Mouse (Mus musculus): ENCODE measurements around the gene Acsm5. TPM values are rescaled to one million over a fixed set of nuclear protein-coding genes. Genes with fewer than 3 reads are reported as not detected.
A peak's percentile ranks its signal among the peaks of the same experiment; 100 is the strongest.

The Acsm5 gene
- total RNA-seq (2021) = under 1 TPM; 0.38 to 0.55 TPM

DNA sequence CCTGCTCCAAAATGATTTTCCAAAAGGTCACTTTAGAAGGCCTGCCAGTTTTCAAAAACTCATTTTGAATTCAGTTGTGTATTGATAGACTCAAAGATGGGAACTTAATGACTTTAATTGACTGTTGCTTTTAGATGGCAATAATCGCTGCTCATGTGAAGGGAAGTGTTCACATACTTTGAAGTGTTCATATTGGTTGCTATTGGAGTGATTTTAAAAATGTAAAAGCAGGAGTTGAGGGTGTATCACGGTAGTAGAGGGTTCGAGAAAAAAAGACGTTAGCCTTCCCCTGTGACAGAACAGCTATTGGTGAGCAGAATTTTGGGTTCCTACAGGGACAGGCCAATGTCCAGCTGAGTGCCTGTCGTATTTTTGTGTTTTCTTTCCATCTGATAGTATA, at the start of gene Acsm5:
Acsm5 (plus strand) TSS at position 301 of the 400 bp plus-strand sequence.
- no peak for DNase-seq
- intact Hi-C loops (cut with DNase I) = loop anchor here (10.0 kb wide), 3 partner anchors 156 to 754 kb away; no protein-coding TSS in a partner anchor

DNA sequence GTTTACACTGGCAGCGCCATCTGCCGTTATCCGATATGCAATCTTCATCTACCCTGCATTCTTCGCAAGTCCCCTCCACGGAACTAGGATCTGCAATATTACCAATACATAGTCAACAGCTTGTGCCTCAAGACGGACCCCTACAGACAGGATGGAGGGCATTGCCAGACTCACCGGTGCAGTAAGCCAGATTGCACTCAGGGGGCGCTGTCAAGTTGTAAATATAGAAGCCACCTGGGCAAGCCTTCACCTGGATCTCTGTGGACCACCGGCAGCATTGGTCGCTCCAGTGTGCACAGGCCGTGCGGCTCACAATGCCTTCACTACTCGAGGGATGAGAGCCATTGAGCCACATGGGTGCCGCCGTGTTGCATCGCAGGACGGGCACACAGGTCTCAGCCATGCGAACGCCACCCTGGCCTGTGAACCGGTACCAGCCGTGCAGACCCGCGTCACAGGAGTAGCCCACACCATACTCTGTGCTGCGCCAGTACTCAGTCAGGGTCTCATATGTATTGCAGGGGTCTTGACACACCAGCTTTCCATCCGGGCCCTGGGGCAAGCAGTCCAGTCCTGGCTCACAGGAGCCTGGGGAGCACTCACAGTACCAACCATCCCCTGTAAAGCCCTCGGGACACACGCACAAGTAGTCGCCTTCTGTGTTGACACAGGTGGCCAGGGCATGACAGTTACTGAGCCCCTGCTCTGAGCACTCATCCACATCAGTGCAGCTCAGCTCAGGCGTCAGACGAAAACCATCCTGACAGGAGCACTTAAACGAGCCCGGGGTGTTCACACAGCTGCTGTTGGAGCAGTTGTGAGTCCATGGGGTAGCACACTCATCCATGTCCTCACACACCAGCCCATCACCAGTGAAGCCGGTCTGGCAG, 42.5 kb upstream of the Acsm5 start:
- intact Hi-C loops (cut with DNase I) = no loop called here
- DNase-seq = no peak

DNA sequence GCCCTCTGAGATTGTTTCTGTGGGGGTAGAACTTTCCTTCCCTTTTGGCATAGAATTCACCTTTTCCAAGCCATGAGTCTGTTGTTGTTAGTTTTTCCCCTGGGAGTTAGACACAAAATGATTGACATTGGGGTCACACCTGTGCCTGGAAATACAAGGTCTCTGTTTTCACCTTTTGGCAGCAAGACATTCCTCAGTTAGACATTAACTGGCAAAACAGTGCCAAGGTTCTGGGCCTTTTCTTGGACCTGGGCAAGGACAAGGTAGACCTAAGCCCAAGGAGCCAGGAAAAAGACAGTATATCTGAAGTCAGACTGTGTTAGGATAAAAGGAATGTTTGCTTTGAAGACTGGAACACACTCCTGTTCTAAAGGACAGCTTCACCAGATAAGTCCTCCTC, 40.0 kb upstream of the Acsm5 start, which contains the start of gene Umod:
Umod (minus strand) TSS at position 27 of the 400 bp plus-strand sequence.
- intact Hi-C loops (cut with DNase I) = no loop called here
- no peak for DNase-seq

DNA sequence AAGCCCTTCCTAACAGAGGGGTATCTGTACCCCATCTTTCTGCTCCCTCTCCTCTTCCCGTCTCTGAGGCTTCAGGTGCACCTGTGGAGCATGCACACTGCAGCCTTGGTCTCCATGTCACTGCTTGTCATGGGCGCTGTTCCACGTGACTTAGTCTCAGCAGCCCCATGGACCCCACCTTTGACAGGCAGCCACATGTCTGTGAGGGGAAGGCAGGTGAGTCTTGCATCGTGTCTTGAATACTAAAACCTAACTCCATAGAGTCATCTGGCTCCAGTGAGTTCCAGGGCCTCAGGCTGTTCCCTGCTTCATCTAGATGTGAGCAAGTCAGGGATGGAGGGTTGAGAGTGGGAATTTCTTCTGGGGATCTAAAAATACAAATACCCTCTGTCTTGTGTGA, 35.1 kb upstream of the Acsm5 start:
- DNase-seq = no peak
- intact Hi-C loops (cut with DNase I) = no loop called here

DNA sequence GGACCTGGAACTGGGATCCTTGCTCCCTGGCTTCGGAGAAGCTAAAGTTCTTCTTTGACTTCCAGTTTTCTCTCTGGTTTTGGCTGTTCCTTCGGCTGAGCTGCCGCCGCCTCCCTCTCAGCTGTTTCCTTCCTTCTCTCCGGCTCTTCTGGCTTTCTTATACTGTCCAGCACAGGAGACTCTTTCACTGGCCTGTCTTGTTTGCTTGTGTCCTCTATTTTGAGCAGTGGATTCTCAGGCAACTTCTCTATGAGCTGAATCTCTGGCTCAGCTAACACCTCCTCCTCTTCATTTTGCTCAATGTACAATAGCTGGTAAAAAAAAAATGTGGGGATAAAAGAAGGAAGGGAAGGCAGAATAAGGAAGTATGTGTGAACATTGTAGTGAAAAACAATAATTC, 32.6 kb upstream of the Acsm5 start:
- DNase-seq = no peak
- intact Hi-C loops (cut with DNase I) = no loop called here

DNA sequence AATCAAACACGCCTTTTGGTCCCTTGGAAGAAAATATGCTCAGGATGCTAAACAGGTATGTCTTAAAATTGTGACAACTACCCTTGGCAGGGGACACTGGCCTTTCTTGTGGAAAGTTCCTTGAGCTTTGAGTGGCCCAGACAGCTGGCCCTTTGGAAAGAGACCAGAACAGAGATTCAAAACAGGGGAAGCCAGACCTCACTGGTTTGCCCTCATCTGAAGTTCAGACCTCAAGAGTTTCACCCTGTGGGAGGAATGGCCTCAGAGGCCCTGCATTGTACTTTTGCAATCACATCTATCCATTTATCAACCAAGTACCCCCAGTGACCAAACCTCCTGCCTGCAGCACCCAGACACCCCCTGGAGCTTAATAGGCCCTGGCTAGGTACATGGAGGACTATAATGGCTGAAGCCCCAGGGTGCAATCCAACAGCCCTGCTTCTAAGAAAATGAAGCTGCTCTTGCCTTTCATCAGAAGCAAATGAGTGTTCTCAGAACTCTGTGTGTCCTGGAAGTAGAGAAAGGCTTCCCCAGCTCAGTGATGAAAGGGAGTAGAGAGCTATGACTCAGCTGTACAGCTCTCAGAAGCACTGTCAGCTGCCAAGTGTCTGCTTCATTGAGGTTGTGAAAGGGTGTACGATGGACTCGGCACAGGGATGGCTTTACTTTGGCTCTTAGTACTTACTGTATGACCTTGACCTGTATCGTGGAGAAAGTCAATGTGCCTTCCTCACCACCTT, 29.1 kb upstream of the Acsm5 start:
- DNase-seq = no peak
- intact Hi-C loops (cut with DNase I) = no loop called here

DNA sequence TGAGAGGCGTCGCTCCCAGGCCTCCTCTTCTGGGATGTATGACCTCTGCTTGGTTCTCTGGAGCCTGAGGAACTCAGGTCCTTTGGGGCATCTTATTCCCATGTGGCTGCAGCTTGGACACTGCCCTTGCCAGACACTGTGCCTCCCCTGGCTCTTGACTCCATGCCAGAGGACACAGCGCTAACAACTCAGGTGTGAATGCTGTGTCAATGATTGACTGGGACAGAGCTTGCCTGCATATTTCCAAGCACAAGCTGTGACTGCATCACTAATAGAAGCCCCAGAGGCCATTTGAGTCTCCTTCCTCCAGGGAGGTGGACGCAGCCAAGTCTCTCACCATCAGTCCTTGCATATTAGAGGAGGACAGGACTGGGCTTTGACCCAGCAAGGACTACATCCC, 8.1 kb upstream of the Acsm5 start:
- no peak for DNase-seq
- intact Hi-C loops (cut with DNase I) = loop anchor here (10.0 kb wide), 3 partner anchors 164 to 746 kb away; no protein-coding TSS in a partner anchor

DNA sequence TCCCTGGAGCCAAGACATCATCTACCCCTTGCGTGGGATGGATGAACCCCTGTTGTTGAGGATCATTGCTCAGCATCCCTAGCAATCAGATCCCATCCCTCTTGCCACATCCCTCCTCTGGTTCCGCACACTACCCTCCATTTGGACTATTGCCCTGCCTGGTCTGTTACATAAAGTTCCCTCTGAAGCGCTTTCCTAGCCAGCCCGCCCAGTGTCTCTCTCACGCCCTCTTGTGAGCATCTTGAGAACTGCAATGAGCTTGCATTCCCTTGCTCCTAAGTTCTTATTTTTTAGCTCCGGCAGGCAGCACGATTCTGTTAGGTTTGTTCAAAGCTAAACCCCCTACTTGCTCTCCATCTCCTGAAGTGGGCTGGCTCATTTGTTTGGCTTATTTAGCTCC, 6.2 kb upstream of the Acsm5 start:
- peak in 1 of 2 experiments; percentile 26 for DNase-seq
- intact Hi-C loops (cut with DNase I) = loop anchor here (10.0 kb wide), 3 partner anchors 162 to 748 kb away; no protein-coding TSS in a partner anchor

DNA sequence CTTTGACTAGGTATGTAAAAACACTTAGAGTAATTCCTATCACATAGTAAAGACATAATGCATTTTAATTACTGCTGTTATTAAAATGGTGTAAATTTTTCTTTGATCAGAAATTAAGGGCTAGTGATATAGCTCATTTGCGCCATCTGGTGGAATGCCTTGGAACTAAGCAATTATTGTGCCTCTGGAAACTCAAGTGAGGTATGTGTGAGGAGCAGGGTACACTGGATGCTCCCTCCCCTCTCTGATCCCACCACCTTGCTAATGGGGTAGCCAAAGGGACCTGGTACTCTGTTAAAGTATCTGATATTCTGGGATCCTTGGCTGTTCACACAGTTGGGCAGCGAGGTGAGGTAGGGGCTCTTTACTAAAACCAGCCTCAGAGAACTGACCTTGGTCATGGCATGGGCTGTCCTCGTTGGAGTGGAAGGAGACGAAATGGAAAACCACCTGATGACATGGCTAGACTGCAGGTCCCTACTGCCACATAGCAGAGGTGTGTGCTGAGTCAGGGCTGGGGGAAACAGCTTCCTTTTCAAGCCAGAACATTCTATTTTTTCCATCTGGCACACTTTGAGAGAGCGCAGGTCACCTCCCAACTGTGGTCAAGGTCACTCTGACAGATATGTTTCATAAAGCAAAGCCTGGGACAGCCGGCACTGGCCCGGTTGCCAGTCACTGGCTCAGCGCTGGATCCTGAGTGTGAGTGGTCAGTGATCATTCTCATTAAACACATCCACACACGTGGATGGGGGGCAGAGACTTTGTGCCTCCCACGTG, 3.6 kb upstream of the Acsm5 start:
- peak; percentile 25 to 62 for DNase-seq
- intact Hi-C loops (cut with DNase I) = loop anchor here (10.0 kb wide), 3 partner anchors 159 to 751 kb away; no protein-coding TSS in a partner anchor

DNA sequence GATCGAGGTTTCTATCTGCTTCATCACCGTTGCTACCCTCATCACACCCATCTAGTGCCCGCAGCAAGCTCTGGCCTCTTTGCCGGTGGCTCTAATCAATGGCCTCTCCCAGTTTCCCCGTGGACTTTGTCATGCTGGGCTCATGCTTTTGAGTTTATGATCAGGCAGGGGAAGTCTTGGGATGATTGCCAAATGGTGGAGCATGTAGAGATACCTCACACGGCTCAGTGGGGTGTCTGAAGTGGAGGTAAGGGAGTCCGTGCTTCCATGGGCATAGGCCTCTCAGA, 3.0 kb upstream of the Acsm5 start:
- intact Hi-C loops (cut with DNase I) = loop anchor here (10.0 kb wide), 3 partner anchors 159 to 751 kb away; no protein-coding TSS in a partner anchor
- DNase-seq = no peak

DNA sequence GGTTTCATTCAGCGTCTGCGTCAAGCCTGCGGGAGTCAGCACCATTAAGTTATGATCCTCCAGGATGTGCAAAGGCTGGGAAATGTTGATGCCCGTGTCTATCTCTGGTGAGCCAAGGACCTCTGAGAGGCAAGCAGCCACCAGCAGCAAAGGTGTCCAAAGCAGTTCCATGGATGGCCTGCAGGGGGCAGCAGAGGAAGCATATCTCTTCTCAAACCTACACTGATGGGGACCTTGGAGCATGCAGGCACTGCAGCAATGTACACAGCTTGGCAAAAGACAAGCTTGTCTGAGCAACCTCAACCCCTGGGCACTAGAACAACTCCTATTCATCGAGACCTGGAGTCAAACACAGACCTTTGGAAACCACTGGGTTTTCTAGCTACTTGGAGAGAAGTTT, 391 bp downstream of the Acsm5 start:
- intact Hi-C loops (cut with DNase I) = loop anchor here (10.0 kb wide), 3 partner anchors 155 to 755 kb away; no protein-coding TSS in a partner anchor
- peak; percentile 57 to 73 for DNase-seq

DNA sequence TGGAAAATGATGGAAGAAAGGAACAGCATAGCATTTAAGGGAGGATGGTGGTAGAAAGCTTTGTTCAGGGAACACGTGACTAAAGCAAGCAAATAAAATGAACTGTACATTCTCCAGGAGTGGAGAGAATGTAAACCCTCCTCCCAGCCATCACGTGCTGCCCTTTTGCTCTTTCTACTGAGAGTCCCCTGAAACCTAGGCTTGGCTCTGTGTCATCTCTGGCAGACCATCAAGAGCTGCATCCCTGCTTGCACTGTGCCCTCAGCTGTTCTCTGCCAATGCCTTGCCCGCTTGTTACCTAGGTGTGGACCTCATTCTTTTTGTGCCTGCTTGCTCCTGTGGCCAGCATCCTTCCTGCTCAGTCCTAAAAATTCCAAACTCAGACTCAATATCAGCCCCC, 2.6 kb downstream of the Acsm5 start:
- intact Hi-C loops (cut with DNase I) = no loop called here
- DNase-seq = no peak

DNA sequence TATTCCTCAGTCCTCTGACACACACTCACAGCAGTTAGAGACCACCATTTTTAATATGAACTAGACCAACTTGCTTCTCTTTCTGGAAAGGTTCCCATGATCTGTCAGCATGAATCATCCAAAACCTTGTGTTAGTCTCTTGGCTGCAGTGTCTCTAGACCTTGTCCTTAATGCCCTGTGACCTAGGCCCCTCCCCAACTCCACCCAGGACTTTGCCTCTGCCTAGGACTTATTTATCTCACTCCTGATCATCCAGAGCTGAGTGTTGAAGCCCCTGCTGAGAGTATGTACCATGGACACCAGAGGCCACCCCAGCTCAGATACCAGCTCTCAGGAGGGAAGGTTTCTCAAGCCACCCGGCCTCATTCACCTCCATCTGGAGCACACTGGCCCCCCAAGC, 3.1 kb downstream of the Acsm5 start:
- intact Hi-C loops (cut with DNase I) = no loop called here
- DNase-seq = no peak

DNA sequence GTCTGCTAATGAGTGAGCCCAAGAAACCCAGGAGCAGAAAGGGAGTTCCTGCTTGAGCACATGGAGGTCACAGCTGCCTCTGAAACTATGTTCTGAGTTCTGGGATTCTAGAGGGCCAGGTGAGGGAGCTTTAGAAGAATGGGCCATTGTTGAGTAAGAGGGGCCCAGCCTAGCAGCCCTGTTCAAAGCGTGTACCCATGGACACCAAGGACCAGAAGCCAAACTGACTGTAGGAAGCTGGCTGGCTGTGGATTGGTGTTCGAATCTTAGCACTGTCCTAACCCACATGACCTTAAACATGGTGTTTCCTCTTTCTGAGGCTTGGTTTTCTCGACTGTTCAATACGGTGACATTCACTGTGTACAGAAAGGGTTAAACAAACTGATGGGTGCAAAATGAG, 4.1 kb downstream of the Acsm5 start, which contains the start of gene Pdilt:
Pdilt (minus strand) TSS at position 101 of the 400 bp plus-strand sequence.
- intact Hi-C loops (cut with DNase I) = no loop called here
- no peak for DNase-seq

DNA sequence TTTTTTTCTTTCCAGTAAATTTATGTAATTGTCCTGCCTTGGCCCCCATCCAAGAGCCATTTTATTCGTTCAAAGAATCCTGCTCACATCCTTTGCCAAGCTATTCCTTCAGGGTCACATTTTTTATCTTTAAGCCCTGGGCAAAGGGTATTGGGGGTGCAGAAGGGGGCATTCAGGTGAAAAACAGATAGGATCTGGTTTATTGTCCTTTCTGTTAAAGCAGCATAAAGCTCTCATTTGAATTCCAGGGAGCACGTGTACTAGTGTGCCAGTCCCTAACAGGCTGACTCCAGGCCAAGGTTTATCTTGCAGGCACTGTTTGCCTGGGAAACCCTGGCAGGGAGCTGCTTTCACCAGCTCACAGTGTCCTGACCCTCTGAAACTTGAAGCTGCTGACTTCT, 6.6 kb downstream of the Acsm5 start:
- intact Hi-C loops (cut with DNase I) = no loop called here
- peak; percentile 60 to 71 for DNase-seq

DNA sequence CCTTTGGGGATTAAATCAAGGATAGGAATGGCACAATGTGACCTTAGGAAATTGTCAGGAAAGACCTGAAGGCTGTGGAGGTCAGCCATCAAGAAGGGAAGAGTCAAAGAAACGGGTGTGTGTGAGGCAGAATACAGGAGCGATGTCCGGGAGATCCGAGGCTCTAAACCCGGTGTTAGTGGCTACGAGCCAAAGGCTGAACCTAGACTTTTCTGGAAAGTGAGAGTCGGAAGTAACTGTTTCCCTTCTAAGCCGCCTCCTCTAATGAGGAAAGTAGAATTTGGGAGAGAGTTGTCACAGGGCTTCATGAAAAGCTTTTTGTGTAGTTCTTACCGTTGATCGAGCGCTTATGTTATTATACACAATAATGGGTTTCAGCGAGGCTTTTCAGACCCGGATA, 7.2 kb downstream of the Acsm5 start:
- no peak for DNase-seq
- intact Hi-C loops (cut with DNase I) = no loop called here

DNA sequence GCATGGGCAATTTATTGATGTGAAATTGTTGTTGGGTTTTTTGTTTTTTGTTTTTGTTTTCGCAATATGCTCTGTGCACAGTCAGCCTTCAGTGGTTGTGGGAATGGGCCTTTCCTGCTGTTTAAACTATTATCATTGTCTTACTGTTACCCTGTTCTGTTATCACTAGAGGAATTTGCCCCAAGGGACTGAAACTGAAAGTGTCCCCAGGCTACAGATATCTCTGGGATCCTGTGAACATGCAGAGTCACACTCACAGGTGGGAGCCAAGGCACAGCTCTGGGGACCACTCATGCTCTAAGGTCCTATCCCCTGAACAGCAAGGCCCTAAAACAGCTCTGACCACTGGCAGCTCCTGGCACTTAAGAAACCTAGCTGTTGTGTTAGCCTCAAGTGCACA, 7.9 kb downstream of the Acsm5 start:
- no peak for DNase-seq
- intact Hi-C loops (cut with DNase I) = no loop called here

DNA sequence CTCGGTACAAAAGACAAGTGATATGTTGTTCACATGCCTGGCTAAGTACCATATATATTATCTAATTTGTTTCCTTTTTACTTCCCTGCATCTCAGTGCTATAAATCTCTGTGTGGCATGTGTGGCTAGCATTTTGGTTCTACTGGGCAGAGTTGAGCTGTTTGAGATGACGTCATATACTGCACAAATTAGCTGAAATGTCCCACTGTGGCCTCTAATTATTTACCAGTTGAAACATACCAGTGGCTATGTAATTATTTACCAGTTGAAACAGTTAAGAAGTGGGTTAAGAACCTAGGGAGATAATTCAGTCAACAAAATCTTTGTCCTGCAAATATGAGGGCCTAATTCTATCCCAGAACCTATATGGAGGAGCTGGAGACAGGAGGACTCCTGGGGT, 8.3 kb downstream of the Acsm5 start:
- DNase-seq = no peak
- intact Hi-C loops (cut with DNase I) = no loop called here

DNA sequence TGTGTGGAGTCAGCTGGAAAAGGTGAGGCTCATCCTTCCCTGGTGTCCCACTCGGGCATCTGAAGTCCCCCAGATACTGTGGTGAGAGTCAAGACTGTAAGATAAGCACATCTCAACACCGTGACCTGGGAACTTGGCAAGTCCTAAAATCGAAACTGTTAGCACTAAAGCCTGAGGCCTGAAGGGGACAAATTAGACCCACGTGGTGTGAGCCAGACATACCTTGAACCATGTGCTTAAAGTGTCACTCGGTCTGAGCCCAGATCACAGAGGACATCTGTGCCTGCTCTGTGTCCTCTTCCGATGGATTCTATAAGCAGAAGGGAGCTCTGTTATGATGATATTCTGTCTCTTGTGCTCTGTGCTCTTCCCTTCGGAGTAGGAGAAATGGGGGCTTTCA, 9.4 kb downstream of the Acsm5 start:
- DNase-seq = no peak
- intact Hi-C loops (cut with DNase I) = no loop called here

DNA sequence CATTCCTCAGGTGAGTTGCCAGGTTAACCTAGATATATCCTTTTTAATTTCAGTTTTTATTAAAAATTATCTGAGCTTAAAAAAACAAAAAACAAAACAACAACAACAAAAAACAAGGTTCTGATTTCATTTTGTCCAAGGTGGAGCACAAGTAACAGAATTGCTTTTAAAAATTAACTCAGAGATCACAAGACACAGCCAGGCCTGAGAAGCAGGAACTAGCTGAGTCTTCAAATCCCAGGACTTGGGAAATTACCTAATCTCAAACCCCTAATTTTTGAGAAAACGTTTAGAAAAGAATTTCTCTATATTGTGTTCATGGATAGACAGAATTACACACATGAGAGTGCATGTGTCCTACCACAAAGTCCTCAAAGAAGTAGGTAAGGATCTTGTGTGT, 13.7 kb downstream of the Acsm5 start:
- DNase-seq = no peak
- intact Hi-C loops (cut with DNase I) = no loop called here

DNA sequence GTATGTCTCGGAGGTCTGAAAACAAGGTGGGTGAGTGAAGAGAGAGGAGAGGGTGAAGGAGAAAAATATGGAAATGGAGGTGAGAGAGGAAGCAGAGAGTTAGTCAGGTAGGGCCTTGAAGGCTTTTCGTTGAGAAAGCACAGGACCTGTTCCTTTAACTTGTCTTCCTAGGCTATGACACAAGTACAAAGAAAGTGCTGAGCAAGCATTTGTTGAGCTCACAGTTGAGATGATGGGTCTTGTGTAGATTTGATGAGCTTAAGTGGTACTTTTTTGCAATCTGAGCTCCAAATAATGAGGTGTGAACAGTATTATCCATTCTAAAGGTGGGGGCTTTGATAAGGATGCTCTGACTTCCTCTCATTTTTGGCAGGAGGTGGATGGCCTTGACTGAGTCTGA, 15.1 kb downstream of the Acsm5 start:
- intact Hi-C loops (cut with DNase I) = no loop called here
- DNase-seq = no peak
